Mouse (Mus musculus) liver, adult 2 months (tissue): ENCODE results near the gene Lce3d.

ENCODE experiments used
- CTCF ChIP-seq: fragments of 200-500 bp; IDR thresholded peaks from 2 replicates; pipeline ENCODE4 v1.5.1; 2011; ENCODE audit warnings: low read depth, low read length, control low read depth
- POLR2A ChIP-seq: fragments of 200-500 bp; IDR thresholded peaks from 2 replicates; pipeline ENCODE4 v1.6.1; 2011; ENCODE audit warnings: low read length, control low read depth; ENCODE audit not compliant: insufficient read depth; ENCODE audit errors: extremely low read depth

- TF ChIP-seq CTCF (no peak), POLR2A (no peak)
Observed at GRCm38 (mm10) chr3:93000621-93001020, 43.4 kb downstream of the Lce3d start.
